Mouse (Mus musculus): ENCODE data around the gene Gm9508.
"Not testable (repeated sequence)": the region's sequence is repeated elsewhere in the genome, so short reads cannot be mapped to it uniquely, and the experiment has no call there.

Gm9508 gene

GRCm38 (mm10) chr10:77697133-77697532, at the start of gene Gm9508:
Gene Gm9508 (minus strand): TSS chr10:77697233.
- DNase-seq = no peak

DNA sequence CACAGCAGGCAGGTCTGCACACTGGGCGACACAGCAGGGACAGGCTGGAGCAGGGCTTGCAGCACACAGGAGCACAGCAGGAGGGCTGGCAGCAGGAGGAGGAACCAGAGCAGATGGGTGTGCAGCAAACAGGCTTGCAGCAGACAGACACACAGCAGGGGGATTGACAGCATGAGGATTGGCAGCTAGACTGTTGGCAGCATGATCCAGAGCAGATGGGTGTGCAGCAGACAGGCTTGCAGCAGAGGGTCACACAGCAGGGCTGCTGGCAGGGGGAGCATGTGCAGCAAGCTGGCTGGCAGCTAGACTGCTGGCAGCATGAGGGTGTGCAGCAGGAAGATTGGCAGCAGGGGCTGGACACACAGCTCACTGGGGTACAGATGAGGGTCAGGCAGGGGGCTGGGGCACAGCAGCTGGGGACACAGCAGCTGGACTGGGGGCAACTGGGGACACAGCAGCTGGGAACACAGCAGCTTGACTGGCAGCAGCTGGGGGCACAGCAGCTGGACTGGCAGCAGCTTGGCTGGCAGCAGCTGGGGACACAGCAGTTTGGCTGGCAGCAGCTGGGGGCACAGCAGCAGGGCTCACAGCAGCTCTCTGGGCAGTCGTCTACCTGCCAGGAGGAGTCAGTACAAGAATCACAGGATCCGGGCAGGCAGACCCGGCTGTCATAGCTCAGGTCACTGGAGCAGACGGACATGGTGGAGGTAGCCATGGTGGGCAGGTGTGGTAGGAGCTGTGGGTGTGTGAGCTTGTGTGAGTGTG, 45.1 kb upstream of the Gm9508 start, which contains the start of gene Gm18596:
TSS of gene Gm18596 (minus strand) at position 715 of the 765 bp plus-strand sequence.
- not testable (repeated sequence) for DNase-seq

GRCm38 (mm10) chr10:77738929-77739328, 41.9 kb upstream of the Gm9508 start:
- no peak for DNase-seq

- no peak for DNase-seq
Observed at GRCm38 (mm10) chr10:77735928-77736327, 38.9 kb upstream of the Gm9508 start.

DNA sequence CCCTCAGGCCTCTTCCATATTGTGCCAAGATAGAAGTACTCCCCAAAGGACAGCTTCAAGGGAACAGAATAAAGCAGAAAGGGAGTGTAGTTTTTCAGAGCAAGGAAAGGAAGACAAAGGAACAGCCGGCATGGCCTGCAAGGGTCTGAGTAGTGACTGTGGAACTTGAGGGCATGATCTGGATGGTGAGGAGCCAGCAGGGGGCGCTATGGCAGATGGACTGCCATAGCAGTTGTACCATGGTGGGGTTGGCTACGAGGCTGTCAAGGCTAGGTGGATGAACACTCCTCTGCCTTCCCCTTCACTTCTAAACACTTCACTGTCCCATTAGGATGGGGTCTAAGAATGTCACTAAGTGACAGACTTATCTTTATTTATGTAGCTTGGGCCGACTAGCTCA, 32.2 kb upstream of the Gm9508 start:
- peak; percentile 11 to 27 for DNase-seq

GRCm38 (mm10) chr10:77728280-77728679, 31.2 kb upstream of the Gm9508 start:
- DNase-seq = no peak

- DNase-seq = no peak
Observed at GRCm38 (mm10) chr10:77726186-77726585, 29.2 kb upstream of the Gm9508 start, which contains the start of gene Gm10100. Gene Gm10100 (plus strand): TSS chr10:77726486.

GRCm38 (mm10) chr10:77724855-77725254, 27.8 kb upstream of the Gm9508 start:
- no peak for DNase-seq

DNA sequence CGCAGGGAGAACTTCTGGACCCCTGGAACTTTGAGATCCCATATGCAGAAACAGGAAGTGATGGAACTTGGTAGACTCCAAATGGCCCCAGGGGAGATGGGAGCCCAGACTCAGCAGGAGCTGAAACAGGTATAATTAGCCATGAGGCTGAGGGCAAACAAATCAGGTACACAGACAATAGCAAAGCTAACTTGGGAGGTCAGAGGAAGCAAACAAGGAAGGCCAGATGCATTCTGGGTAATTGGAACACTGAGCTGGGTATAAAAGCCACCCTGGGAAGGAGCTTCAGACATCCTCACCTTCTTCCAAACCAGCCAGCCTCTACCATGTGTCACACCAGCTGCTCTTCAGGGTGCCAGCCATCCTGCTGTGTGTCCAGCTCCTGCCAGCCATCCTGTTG, 23.3 kb upstream of the Gm9508 start, which contains the start of gene Krtap12-1:
TSS of gene Krtap12-1 (plus strand) at position 301 of the 400 bp plus-strand sequence.
- not testable (repeated sequence) for DNase-seq

- no peak for DNase-seq
Observed at GRCm38 (mm10) chr10:77715507-77715906, 18.5 kb upstream of the Gm9508 start, which contains the start of gene Gm10142. Gene Gm10142 (plus strand): TSS chr10:77715807.

DNA sequence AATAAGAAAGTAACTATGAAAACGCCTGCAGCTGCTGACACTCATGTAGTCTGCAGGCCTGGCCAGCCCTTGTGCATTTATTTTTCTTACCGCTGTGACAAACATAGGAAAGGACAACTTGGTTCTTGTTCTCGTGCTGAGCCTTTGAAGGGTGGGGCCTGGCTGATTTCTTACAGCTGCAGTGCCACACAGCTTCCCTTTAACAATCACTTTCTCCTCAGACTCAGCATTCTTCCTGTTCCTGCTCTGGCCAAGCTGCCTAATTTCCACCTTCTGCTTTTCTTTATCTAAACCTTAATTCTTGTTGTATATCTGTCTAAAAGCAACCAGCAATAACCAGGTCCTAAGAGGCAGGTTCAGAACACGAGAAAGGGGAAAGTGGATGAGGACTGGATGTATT, 16.7 kb upstream of the Gm9508 start:
- no peak for DNase-seq

GRCm38 (mm10) chr10:77711157-77711556, 14.1 kb upstream of the Gm9508 start, which contains the start of gene Gm10024:
Gene Gm10024 (plus strand): TSS chr10:77711457.
- DNase-seq = not testable (repeated sequence)

DNA sequence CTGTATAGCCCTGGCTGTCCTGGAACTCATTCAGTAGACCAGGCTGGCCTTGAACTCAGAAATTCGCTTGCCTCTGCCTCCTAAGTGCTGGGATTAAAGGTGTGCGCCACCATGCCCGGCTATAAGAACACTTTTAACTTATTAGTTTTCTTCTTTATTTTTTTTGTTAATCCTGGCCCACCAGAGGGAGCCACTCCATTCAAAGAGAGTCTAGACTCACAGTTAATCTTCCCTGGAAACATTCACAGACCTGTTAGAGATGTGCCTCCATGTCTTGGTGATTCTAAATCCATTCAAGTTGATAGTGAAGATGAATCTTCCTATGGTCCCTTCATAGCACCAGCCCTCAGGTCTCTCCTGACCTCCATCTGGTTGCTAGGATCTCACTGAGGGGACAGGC, 12.8 kb upstream of the Gm9508 start:
- DNase-seq = no peak

GRCm38 (mm10) chr10:77706326-77706725, 9.3 kb upstream of the Gm9508 start, which contains the start of gene Gm10272:
Gene Gm10272 (plus strand): TSS chr10:77706626.
- DNase-seq = no peak

- not testable (repeated sequence) for DNase-seq
Observed at GRCm38 (mm10) chr10:77690356-77690807, 6.7 kb downstream of the Gm9508 start, which contains the start of gene Gm19402. Gene Gm19402 (minus strand): TSS chr10:77690757.

GRCm38 (mm10) chr10:77687021-77687420, 10.0 kb downstream of the Gm9508 start:
- DNase-seq = no peak

GRCm38 (mm10) chr10:77685895-77686664, 11.0 kb downstream of the Gm9508 start, which contains the start of gene Tspear:
Gene Tspear (plus strand): TSS chr10:77686569.
- DNase-seq = no peak

DNA sequence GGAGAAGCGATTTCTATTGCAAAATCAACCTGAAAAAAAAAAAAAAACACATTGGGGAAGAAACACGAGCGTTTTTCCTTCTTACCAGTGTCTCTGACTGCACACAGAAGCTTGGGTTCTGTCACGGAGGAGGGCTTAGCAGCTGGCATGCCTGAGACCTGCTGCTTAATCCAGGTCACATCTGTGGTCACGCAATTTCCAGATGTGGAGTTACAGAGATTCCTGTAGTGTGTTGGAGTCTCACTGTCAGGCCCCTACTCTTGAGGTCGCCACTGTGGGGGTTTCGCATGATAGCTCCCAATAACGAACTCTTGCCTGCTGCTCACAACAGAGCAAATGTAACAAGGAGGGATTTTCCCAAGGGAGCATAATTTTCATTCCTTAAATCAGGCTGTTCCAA, 12.9 kb downstream of the Gm9508 start:
- DNase-seq = no peak

- DNase-seq = no peak
Observed at GRCm38 (mm10) chr10:77682994-77683393, 14.0 kb downstream of the Gm9508 start.

DNA sequence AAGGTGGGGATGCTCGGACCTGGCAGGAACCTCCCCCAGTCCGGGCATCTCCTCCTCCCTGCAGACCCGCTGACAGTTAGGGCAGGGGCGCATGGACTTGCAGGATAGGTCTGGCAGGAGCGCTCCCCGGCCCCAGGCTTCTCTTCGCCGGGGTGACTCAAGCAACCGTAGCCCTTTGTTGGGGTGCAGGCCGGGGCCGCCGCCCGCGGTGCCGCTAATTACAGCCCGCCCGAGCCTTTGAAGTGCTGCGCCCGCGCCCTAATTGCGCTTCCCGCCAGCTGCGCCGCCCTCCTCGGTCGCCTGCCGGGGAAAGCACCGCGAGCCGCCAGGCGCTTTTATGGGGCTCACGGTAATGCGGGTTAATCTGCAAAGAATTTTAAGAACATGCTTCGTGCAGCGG, 19.5 kb downstream of the Gm9508 start:
- DNase-seq = no peak

- DNase-seq = no peak
Observed at GRCm38 (mm10) chr10:77673765-77674164, 23.3 kb downstream of the Gm9508 start.

- no peak for DNase-seq
Observed at GRCm38 (mm10) chr10:77671519-77671918, 25.5 kb downstream of the Gm9508 start.

DNA sequence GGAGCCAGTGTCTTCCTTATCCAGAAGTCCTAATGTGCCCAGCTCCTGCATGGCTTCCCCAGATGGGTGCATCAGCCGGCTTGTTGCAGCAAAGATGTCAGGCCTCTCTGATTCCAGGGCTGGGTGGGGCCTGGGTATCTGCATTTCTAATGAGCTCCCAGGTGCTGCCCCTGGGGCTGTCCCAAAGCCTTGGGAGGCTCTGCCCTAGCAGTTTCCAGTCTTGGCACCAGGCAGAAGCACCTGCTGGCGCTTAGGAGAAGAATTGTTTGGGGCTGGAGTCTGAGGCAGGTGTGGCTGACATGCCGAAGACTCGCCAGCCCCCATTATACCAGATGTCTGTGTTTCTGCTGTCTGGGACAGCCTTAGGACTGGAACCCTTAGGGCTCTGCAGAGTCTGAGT, 26.3 kb downstream of the Gm9508 start:
- no peak for DNase-seq

Data from kidney, postnatal 4 days (tissue).